Mouse (Mus musculus): ENCODE data around the gene Ptp4a2.
A peak's percentile ranks its signal among the peaks of the same experiment; 100 is the strongest.
"Not testable (repeated sequence)": the region's sequence is repeated elsewhere in the genome, so short reads cannot be mapped to it uniquely, and the experiment has no call there.

Gene Ptp4a2

GRCm38 (mm10) chr4:129810798-129811604 lies at the start of gene Ptp4a2:
TSS of gene Ptp4a2 (plus strand) at chr4:129811219.
- peak; percentile 77 for DNase-seq (ENCODE audit: low read depth)

GRCm38 (mm10) chr4:129761606-129762005 lies 49.4 kb upstream of the Ptp4a2 start:
- no peak for DNase-seq (ENCODE audit: low read depth)

GRCm38 (mm10) chr4:129762496-129762895 lies 48.5 kb upstream of the Ptp4a2 start:
- DNase-seq (ENCODE audit: low read depth): not testable (repeated sequence)

- no peak for DNase-seq (ENCODE audit: low read depth)
These were observed 45.7 kb upstream of the Ptp4a2 start for GRCm38 (mm10) chr4:129765351-129765750.

- DNase-seq (ENCODE audit: low read depth): no peak
These were observed 43.2 kb upstream of the Ptp4a2 start for GRCm38 (mm10) chr4:129767782-129768181.

GRCm38 (mm10) chr4:129768742-129769141 lies 42.3 kb upstream of the Ptp4a2 start:
- DNase-seq (ENCODE audit: low read depth): not testable (repeated sequence)

GRCm38 (mm10) chr4:129770600-129770999 lies 40.4 kb upstream of the Ptp4a2 start:
- DNase-seq (ENCODE audit: low read depth): no peak

- no peak for DNase-seq (ENCODE audit: low read depth)
These were observed 39.7 kb upstream of the Ptp4a2 start for GRCm38 (mm10) chr4:129771314-129771671.

GRCm38 (mm10) chr4:129771672-129772521 lies 39.1 kb upstream of the Ptp4a2 start:
- DNase-seq (ENCODE audit: low read depth): no peak

GRCm38 (mm10) chr4:129781881-129782675 lies 28.9 kb upstream of the Ptp4a2 start:
- no peak for DNase-seq (ENCODE audit: low read depth)

GRCm38 (mm10) chr4:129782857-129783331 lies 28.1 kb upstream of the Ptp4a2 start:
- no peak for DNase-seq (ENCODE audit: low read depth)

- no peak for DNase-seq (ENCODE audit: low read depth)
These were observed 27.5 kb upstream of the Ptp4a2 start for GRCm38 (mm10) chr4:129783506-129783905.

- peak; percentile 82 for DNase-seq (ENCODE audit: low read depth)
These were observed 25.8 kb upstream of the Ptp4a2 start for GRCm38 (mm10) chr4:129785178-129785577.

GRCm38 (mm10) chr4:129788693-129789092 lies 22.3 kb upstream of the Ptp4a2 start:
- DNase-seq (ENCODE audit: low read depth): no peak

- DNase-seq (ENCODE audit: low read depth): no peak
These were observed 21.4 kb upstream of the Ptp4a2 start for GRCm38 (mm10) chr4:129789635-129790034.

- no peak for DNase-seq (ENCODE audit: low read depth)
These were observed 20.5 kb upstream of the Ptp4a2 start for GRCm38 (mm10) chr4:129790475-129790874.

- no peak for DNase-seq (ENCODE audit: low read depth)
These were observed 19.6 kb upstream of the Ptp4a2 start for GRCm38 (mm10) chr4:129791399-129791798.

GRCm38 (mm10) chr4:129792666-129793202 lies 18.3 kb upstream of the Ptp4a2 start:
- DNase-seq (ENCODE audit: low read depth): no peak

- peak; percentile 67 for DNase-seq (ENCODE audit: low read depth)
These were observed 17.2 kb upstream of the Ptp4a2 start for GRCm38 (mm10) chr4:129793713-129794329.

GRCm38 (mm10) chr4:129795151-129795860 lies 15.7 kb upstream of the Ptp4a2 start:
- no peak for DNase-seq (ENCODE audit: low read depth)

GRCm38 (mm10) chr4:129795861-129796260 lies 15.2 kb upstream of the Ptp4a2 start:
- no peak for DNase-seq (ENCODE audit: low read depth)
